Mouse (Mus musculus) brain, embryonic 14.5 days (tissue): ENCODE data around the gene Obscn.

Source experiments
- CTCF ChIP-seq: fragments of 200-500 bp; IDR thresholded peaks from 2 replicates; pipeline ENCODE4 v1.5.1; 2012; ENCODE audit warnings: inconsistent platforms, mild to moderate bottlenecking, moderate library complexity, borderline replicate concordance; ENCODE audit not compliant: insufficient read depth, insufficient read length; ENCODE audit errors: extremely low read depth
- POLR2A ChIP-seq: fragments of 200-500 bp; IDR thresholded peaks from 2 replicates; pipeline ENCODE4 v1.6.1; 2012; ENCODE audit warnings: mild to moderate bottlenecking, inconsistent platforms, borderline replicate concordance; ENCODE audit not compliant: poor library complexity, insufficient read depth, insufficient read length, severe bottlenecking; ENCODE audit errors: extremely low read depth

GRCm38 (mm10) chr11:59138537-59139486, 2.6 kb upstream of the Obscn start:
- TF ChIP-seq CTCF (no peak), POLR2A (no peak)
